Mouse (Mus musculus): ENCODE results near the gene Aarsd1. TPM values are rescaled to one million over a fixed set of nuclear protein-coding genes. Genes with fewer than 3 reads are reported as not detected.
"Not testable (repeated sequence)": the region's sequence is repeated elsewhere in the genome, so short reads cannot be mapped to it uniquely, and the experiment has no call there.

Gene Aarsd1
- total RNA-seq, 2 experiments from 2014 or later = 42.1 to 45.6 TPM

- intact Hi-C loops (cut with DNase I) = no loop called here
- no peak for DNase-seq (ENCODE audit: low spot score in 2 of 2)
Observed at GRCm38 (mm10) chr11:101415306-101415705, 2.1 kb downstream of the Aarsd1 start.

DNA sequence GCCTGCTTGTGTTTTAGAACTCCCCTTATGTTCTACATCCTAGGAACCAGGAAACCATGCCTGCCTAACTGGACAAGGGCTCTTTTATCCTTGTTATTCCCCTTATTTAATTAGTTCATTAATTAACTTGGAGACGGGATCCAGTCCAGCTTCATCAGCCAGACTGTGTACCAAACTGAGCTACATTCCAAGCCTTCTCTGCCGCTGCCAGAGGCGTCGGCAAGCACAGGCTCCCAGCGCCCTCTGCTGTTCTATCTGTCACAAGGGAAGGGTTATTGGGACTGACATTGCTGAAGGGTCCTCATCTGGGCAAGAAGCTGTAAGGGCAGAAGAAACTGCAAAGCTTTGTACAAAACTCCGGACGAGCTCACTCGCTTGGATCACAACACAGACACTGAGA lies 22.3 kb downstream of the Aarsd1 start:
- intact Hi-C loops (cut with DNase I) = loop anchor here (2.0 to 5.0 kb wide), 2 partner anchors 72 to 183 kb away; no protein-coding TSS in a partner anchor
- peak; percentile 39 to 68 for DNase-seq (ENCODE audit: low spot score in 2 of 2)

DNA sequence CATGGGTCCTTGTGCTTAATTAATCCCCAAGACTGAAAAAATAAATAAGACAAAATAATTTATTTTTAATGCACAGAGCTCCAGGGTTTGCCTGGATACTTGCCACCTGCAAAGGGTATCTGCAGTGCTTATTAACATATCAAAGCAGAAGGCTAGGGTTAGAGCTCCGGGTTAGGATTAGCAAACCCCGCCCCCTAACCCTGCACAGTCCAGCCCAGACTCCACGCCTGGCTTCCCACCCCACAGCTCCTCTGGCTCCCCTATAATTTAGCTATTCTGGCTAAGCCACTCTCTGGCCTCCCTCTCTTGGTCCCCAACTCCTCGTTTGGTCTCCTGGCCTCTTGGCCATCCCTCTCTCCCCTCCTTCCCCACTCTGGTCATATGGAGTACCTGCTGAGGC lies 35.6 kb downstream of the Aarsd1 start:
- DNase-seq (ENCODE audit: low spot score in 2 of 2) = no peak
- intact Hi-C loops (cut with DNase I) = no loop called here

- intact Hi-C loops (cut with DNase I) = no loop called here
- no peak for DNase-seq (ENCODE audit: low spot score in 2 of 2)
Observed at GRCm38 (mm10) chr11:101378926-101379325, 38.5 kb downstream of the Aarsd1 start.

- DNase-seq (ENCODE audit: low spot score in 2 of 2); intact Hi-C loops (cut with DNase I): not testable (repeated sequence)
Observed at GRCm38 (mm10) chr11:101378196-101378595, 39.2 kb downstream of the Aarsd1 start.

DNA sequence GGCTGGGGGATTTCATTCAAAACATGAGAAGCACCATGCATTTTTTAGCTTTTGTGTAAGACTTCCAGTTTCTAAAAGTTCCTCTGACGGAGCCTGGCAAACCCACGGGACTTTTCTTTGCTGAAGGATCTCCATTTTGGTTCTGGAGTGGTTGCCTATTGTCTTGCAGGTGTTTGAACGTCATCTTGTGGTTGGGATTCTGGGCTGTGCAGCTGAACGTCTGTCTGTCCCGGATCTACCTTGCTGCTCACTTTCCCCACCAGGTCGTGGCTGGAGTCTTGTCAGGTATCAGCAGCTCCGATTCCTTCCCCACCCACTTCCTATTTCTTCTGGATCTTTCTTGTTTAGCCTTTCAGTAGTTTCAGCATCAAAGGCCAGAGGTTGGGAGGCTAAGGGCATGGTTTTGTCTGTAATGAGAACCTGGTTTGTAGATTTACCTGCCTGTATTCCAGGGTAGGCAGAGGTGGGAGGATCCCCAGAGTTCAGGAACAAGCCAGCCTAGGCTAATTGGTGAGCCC lies 42.9 kb downstream of the Aarsd1 start:
- intact Hi-C loops (cut with DNase I) = no loop called here
- DNase-seq (ENCODE audit: low spot score in 2 of 2) = no peak

DNA sequence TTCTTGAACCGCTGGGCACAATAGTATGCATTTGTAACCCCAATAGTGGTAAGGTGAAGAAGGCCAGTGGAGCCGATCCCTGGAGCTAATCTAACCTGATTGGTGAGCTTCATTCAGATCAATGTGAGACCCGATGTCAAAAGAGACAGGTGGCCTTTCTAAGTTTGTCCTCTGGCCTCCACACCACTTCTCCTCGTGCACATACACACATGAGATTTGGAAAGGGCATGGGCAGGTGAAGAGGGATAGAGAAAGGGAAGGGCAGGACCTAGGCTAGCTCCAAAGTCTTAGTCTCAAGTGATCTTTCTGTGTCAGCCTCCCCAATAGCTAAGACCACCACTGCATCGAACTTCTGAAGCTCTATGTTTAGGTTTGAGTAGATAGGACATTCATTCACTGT lies 47.3 kb downstream of the Aarsd1 start:
- intact Hi-C loops (cut with DNase I) = no loop called here
- no peak for DNase-seq (ENCODE audit: low spot score in 2 of 2)

- intact Hi-C loops (cut with DNase I) = no loop called here
- no peak for DNase-seq (ENCODE audit: low spot score in 2 of 2)
Observed at GRCm38 (mm10) chr11:101367326-101367935, 50.0 kb downstream of the Aarsd1 start, which contains the start of gene G6pc. Gene G6pc, plus strand, starts transcription at chr11:101367561.

DNA sequence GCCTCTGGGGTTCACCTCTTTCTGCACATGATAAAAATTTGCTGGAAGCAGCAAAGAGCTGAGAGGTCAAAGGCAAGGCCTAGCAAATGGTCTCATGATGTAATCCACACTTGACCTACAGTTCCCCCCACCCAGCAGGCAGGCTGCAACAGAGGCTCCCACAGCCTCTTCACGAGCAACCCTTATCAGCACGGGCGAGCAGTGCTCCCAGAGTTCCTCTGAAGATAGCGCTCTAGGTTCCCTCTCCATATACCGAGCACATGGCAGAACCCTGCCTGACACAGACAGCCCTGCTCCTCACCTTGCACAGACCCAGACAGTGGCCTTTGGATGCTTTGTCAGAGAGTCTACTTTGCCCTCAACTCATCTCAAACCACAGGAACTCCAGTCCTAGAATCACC lies 52.9 kb downstream of the Aarsd1 start:
- no peak for DNase-seq (ENCODE audit: low spot score in 2 of 2)
- intact Hi-C loops (cut with DNase I) = no loop called here

- DNase-seq (ENCODE audit: low spot score in 2 of 2) = no peak
- intact Hi-C loops (cut with DNase I) = no loop called here
Observed at GRCm38 (mm10) chr11:101360651-101361113, 56.7 kb downstream of the Aarsd1 start.

DNA sequence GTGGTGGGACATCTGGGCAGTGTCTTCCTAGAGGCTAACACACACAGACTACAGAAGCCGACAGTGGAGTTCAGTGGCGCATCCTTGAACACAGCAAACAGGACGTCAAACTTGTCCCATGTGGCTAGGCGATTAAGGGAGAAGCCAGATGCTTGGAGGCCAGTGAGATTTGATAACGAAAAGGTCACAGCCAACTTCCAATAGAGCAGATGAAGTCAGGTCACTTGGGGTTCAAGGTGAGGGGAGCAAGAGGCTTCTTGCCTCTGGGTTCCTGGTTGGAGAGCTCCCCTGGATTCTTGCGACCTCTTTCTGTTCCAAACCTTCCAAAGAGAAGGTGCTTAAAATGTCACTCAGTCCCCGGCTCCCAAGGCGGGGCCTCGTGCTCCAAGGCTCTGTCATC lies 57.6 kb downstream of the Aarsd1 start:
- no peak for DNase-seq (ENCODE audit: low spot score in 2 of 2)
- intact Hi-C loops (cut with DNase I) = no loop called here

DNA sequence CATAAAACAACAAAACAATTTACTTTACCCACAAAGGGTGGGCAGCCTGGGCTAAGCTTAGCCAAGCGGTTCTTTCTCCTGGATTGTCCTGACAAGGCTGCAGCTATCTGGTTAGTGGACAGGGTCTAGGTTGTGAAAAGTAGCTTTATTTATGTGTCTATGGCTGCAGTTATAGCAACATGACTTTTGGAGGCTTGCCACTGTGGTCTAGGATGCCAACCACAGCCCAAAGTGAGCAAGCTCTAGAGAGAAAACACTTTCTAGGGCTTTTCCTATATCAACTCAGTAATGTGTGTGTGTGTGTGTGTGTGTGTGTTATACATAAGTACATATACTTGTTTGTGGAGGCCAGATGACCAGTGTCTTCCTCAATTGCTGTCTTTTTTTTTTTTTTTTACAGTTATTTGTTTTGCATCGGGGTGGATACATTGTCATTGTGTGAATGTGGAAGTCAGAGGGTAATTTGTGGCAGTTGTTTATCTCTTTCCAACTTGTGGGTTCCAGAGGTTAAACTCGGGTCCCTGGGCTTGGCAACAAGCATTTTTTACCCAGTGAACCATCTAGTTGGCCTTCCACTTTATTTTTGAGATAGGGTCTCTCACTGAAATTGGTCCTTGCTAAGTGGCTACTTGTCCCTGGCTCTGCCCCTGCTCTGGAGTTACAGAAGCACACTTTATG lies 59.8 kb downstream of the Aarsd1 start:
- intact Hi-C loops (cut with DNase I) = no loop called here
- no peak for DNase-seq (ENCODE audit: low spot score in 2 of 2)

Small RNA genes lying within 50 kb of the gene (microRNA-seq; reads per million reads assigned to microRNA genes)
- 1.0 reads per million for gene Mir6929

Other genes starting within 250 kb of the Aarsd1 start
- 100 to 1,000 TPM; 167 to 172 TPM for gene Cntnap1, start 247.1 kb downstream of the Aarsd1 start, total RNA-seq (2021)
- gene Plekhh3, start 246.3 kb downstream of the Aarsd1 start, total RNA-seq (2021) = 10 to 100 TPM; 12.3 TPM
- under 1 TPM in 1 of 2 experiments, not detected in 1; 0.37 TPM for gene Ccr10, start 242.2 kb downstream of the Aarsd1 start, total RNA-seq (2021)
- gene Ezh1, start 191.2 kb downstream of the Aarsd1 start, total RNA-seq (2021) = 10 to 100 TPM; 47.8 to 52.1 TPM
- 10 to 100 TPM; 33.2 to 39.4 TPM for gene Ramp2, start 171.6 kb downstream of the Aarsd1 start, total RNA-seq (2021)
- 10 to 100 TPM; 62.0 to 63.0 TPM for gene Vps25, start 163.9 kb downstream of the Aarsd1 start, total RNA-seq (2021)
- gene Wnk4, start 157.0 kb downstream of the Aarsd1 start, total RNA-seq (2021) = 1 to 10 TPM; 4.3 to 8.4 TPM
- gene Cntd1, start 138.6 kb downstream of the Aarsd1 start, total RNA-seq (2021) = under 1 TPM; 0.42 to 0.84 TPM
- 100 to 1,000 TPM in 1 of 2 experiments, 10 to 100 TPM in 1; 97.7 to 112 TPM for gene Coa3, start 138.5 kb downstream of the Aarsd1 start, total RNA-seq (2021)
- gene Becn1, start 115.3 kb downstream of the Aarsd1 start, total RNA-seq (2021) = 100 to 1,000 TPM; 206 to 237 TPM
- gene Psme3, start 101.4 kb downstream of the Aarsd1 start, total RNA-seq (2021) = 100 to 1,000 TPM; 114 to 133 TPM
- gene Aoc2, start 92.6 kb downstream of the Aarsd1 start, total RNA-seq (2021) = 1 to 10 TPM; 4.4 to 7.2 TPM
- under 1 TPM; 0.76 to 0.79 TPM for gene Aoc3, start 87.0 kb downstream of the Aarsd1 start, total RNA-seq (2021)
- not detected for gene G6pc, start 50.1 kb downstream of the Aarsd1 start, total RNA-seq (2021)
- 1 to 10 TPM; 5.5 to 7.6 TPM for gene Gm27029, start 7.2 kb upstream of the Aarsd1 start, total RNA-seq (2021)
- gene Rundc1, start 7.5 kb upstream of the Aarsd1 start, total RNA-seq (2021) = 10 to 100 TPM; 32.7 to 40.6 TPM
- 1 to 10 TPM; 3.3 to 4.7 TPM for gene Ptges3l, start 7.7 kb upstream of the Aarsd1 start, total RNA-seq (2021)
- gene Rpl27, start 24.7 kb upstream of the Aarsd1 start, total RNA-seq (2021) = 10 to 100 TPM; 32.6 to 46.9 TPM
- gene Ifi35, start 30.8 kb upstream of the Aarsd1 start, total RNA-seq (2021) = 1 to 10 TPM; 3.2 to 3.4 TPM
- 100 to 1,000 TPM; 139 to 164 TPM for gene Rnd2, start 47.4 kb upstream of the Aarsd1 start, total RNA-seq (2021)
- 10 to 100 TPM; 33.9 to 36.1 TPM for gene Vat1, start 48.6 kb upstream of the Aarsd1 start, total RNA-seq (2021)
- 1 to 10 TPM in 1 of 2 experiments, under 1 TPM in 1; 0.96 to 1.0 TPM for gene Brca1, start 134.3 kb upstream of the Aarsd1 start, total RNA-seq (2021)
- gene Nbr1, start 134.5 kb upstream of the Aarsd1 start, total RNA-seq (2021) = 100 to 1,000 TPM; 131 to 145 TPM
- gene Tmem106a, start 164.6 kb upstream of the Aarsd1 start, total RNA-seq (2021) = 1 to 10 TPM; 1.2 to 1.6 TPM
- not detected for gene Gm11634, start 181.6 kb upstream of the Aarsd1 start, total RNA-seq (2021)
- gene Rdm1, start 209.6 kb upstream of the Aarsd1 start, total RNA-seq (2021) = 1 to 10 TPM; 6.0 to 6.5 TPM
- gene Arl4d, start 247.9 kb upstream of the Aarsd1 start, total RNA-seq (2021) = 10 to 100 TPM; 18.3 to 38.8 TPM

Measured in left cerebral cortex, postnatal 36 days (tissue).